8 mouse cellular contexts compared by ENCODE assay signal in the genomic region with DNA sequence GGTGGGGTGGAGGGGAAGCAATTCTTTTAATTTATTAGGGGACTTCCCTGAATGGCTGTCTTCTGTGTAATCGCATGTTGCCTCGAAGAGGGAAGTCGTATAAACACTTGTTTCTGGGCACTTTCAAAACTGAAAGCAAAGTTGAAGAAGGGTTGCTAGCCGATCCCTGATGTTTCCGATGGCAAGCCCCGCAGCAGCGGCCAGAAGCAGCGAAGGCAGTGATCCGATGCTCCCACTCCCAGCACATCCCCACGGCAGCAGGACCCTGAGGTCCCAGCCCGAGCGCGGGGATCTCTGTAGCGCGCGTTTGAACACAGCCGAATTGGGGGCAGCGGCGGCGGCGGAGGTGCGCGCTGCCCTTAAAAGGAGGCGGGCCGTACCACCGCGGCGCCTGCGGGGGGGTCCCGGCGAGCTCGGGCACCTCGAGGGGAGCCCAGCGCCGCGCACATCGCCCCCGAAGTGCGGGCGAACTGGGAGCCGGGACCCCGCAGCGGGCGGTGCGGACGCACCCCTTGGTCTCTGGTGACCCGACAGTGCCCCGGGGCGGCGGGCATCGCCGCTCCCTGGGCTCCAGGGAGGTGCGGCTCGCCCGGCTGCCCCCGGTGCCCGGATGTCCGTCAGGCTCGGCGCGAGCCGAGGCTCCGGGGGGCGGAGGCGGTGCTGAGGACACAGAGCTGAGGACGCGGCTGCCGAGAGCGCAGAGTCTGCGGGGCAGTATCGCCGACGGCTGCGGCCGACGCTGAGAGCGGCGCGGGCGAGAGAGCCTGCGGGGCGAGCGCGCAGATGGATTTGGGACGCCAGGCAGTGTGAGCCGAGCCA.
DNase-seq lines count a peak whose midpoint lies in the region; ATAC-seq and TF ChIP-seq lines count a peak whose summit lies in the region.

No protein-coding gene starts in this region.

- peak; percentile 52 for ATAC-seq in granulocyte monocyte progenitor cell, adult 5-6 weeks (replicated peaks; ENCODE audit: poor library complexity, severe bottlenecking)
- peak; percentile 95 for ATAC-seq in intestine, postnatal 0 days
- ATAC-seq in limb, embryonic 13.5 days (ENCODE audit: low FRiP score, low read depth): peak; percentile 93
- ATAC-seq in midbrain, embryonic 14.5 days (ENCODE audit: low FRiP score, low TSS enrichment): peak; percentile 93

- H3K27ac ChIP-seq in embryonic facial prominence, embryonic 10.5 days (replicated peaks): peak overlapping the region; percentile 97
- peak overlapping the region; percentile 98 for H3K27ac ChIP-seq in intestine, postnatal 0 days (ENCODE audit: low read depth, low read length)
- peak overlapping the region; percentile 86 for H3K27ac ChIP-seq in limb, embryonic 13.5 days
- H3K27ac ChIP-seq in midbrain, embryonic 14.5 days (replicated peaks; ENCODE audit: low read depth, low read length): peak overlapping the region; percentile 66

- DNase-seq in left cerebral cortex, adult 18-20 months (ENCODE audit: low spot score in 2 of 2): peak; percentile 75 to 84
- no peak for DNase-seq in left cerebral cortex, adult 11 months (ENCODE audit: low spot score)
- peak; percentile 92 for DNase-seq in embryonic facial prominence, embryonic 10.5 days (ENCODE audit: low spot score)
- DNase-seq in midbrain, embryonic 14.5 days: peak; percentile 88
- DNase-seq in spleen, adult 12 weeks (ENCODE audit: low spot score): peak; percentile 84

- H3K4me2 ChIP-seq in intestine, postnatal 0 days (replicated peaks; ENCODE audit: low read depth): peak overlapping the region; percentile 84
- peak overlapping the region; percentile 81 for H3K4me2 ChIP-seq in limb, embryonic 13.5 days (replicated peaks)
- peak overlapping the region; percentile 70 for H3K4me2 ChIP-seq in midbrain, embryonic 14.5 days (ENCODE audit: low read length)

- H3K4me1 ChIP-seq in embryonic facial prominence, embryonic 10.5 days: peaks cover 26% of the 10 kb centered on the region
- H3K4me1 ChIP-seq in intestine, postnatal 0 days (replicated peaks; ENCODE audit: control insufficient read depth, insufficient read depth, low read length): peaks cover 5% of the 10 kb centered on the region
- peaks cover 28% of the 10 kb centered on the region for H3K4me1 ChIP-seq in limb, embryonic 13.5 days
- H3K4me1 ChIP-seq in midbrain, embryonic 14.5 days (ENCODE audit: control insufficient read depth, insufficient read depth, low read length): 0 out of 2 replicates have a peak, but pooled peaks cover 2% of the 10 kb centered on the region

- peaks cover 4% of the 10 kb centered on the region; the same call in 1 of the 2 replicates for H3K9me3 ChIP-seq in embryonic facial prominence, embryonic 10.5 days
- H3K9me3 ChIP-seq in intestine, postnatal 0 days (ENCODE audit: control insufficient read depth): no peaks in the 10 kb centered on the region
- peaks cover 4% of the 10 kb centered on the region; the same call in 1 of the 2 replicates for H3K9me3 ChIP-seq in limb, embryonic 13.5 days
- no peaks in the 10 kb centered on the region for H3K9me3 ChIP-seq in midbrain, embryonic 14.5 days (ENCODE audit: control insufficient read depth, low read length)

- no peak for TF ChIP-seq CTCF in intestine, postnatal 0 days (IDR thresholded peaks at IDR 0.05; ENCODE audit: low read depth)

- peak overlapping the region; percentile 91 for H3K9ac ChIP-seq in intestine, postnatal 0 days (ENCODE audit: low read depth, low read length)
- peak overlapping the region; percentile 85 for H3K9ac ChIP-seq in limb, embryonic 13.5 days
- peak overlapping the region; percentile 66 for H3K9ac ChIP-seq in midbrain, embryonic 14.5 days (replicated peaks; ENCODE audit: low read length)

- H3K27me3 ChIP-seq in embryonic facial prominence, embryonic 10.5 days (replicated peaks; ENCODE audit: low read depth, poor library complexity, severe bottlenecking): peaks cover 38% of the 10 kb centered on the region
- no peaks in the 10 kb centered on the region for H3K27me3 ChIP-seq in intestine, postnatal 0 days (replicated peaks; ENCODE audit: control insufficient read depth, insufficient read depth, low read length)
- peaks cover 10% of the 10 kb centered on the region; the same call in 1 of the 2 replicates for H3K27me3 ChIP-seq in limb, embryonic 13.5 days
- peaks cover 21% of the 10 kb centered on the region; the same call in 1 of the 2 replicates for H3K27me3 ChIP-seq in midbrain, embryonic 14.5 days (ENCODE audit: control insufficient read depth, insufficient read depth, low read length)

- peak overlapping the region; percentile 79 for H3K4me3 ChIP-seq in embryonic facial prominence, embryonic 10.5 days
- H3K4me3 ChIP-seq in intestine, postnatal 0 days (ENCODE audit: low read depth, low read length): peak overlapping the region; percentile 82
- H3K4me3 ChIP-seq in limb, embryonic 13.5 days: peak overlapping the region; percentile 72
- H3K4me3 ChIP-seq in midbrain, embryonic 14.5 days (replicated peaks; ENCODE audit: low read depth, low read length): peak overlapping the region; percentile 68

- under 1% methylated on average over 86 of the region's 86 CpGs for WGBS in embryonic facial prominence, embryonic 10.5 days
- WGBS in intestine, postnatal 0 days: under 1% methylated on average over 75 of the region's 86 CpGs
- under 1% methylated on average over 83 of the region's 86 CpGs for WGBS in limb, embryonic 13.5 days
- WGBS in midbrain, embryonic 14.5 days: under 1% methylated on average over 85 of the region's 86 CpGs

- no peaks in the 10 kb centered on the region for H3K36me3 ChIP-seq in embryonic facial prominence, embryonic 10.5 days (replicated peaks)
- H3K36me3 ChIP-seq in intestine, postnatal 0 days (ENCODE audit: control insufficient read depth, insufficient read depth): no peaks in the 10 kb centered on the region; the same call in 1 of the 2 replicates
- no peaks in the 10 kb centered on the region for H3K36me3 ChIP-seq in limb, embryonic 13.5 days
- no peaks in the 10 kb centered on the region for H3K36me3 ChIP-seq in midbrain, embryonic 14.5 days (ENCODE audit: control insufficient read depth, insufficient read depth, low read length)
